8 mouse cellular contexts compared by ENCODE assay signal in the genomic region with DNA sequence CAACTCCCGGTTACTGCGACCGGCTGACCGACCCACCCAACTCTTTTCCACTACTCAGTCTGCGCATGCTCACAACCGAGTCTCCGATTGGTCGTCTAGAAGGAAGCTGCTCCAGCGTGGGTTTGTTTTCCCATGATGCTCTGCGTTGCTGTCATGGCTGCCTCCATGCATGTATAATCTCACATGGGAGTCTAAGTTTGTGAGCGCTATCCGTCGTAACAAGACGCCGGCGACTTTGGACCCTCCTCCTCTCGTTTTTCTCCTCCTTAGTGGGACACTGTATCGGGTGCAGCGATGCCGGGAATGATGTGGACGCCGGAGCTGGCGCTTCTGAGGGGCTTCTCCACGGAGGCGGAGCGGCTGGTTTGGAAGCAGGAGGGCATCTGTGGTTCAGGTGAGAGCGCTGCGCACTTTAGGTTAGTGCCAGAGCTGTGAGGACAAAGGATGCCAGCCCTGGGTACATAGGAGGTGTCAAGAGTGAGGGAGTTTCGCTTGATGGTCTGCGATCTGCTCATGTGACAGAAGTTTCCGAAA. TPM values are rescaled to one million over a fixed set of nuclear protein-coding genes. Genes with fewer than 3 reads are reported as not detected.
DNase-seq lines count a peak whose midpoint lies in the region; ATAC-seq lines count a peak whose summit lies in the region.

Ttc27 (plus strand) TSS at position 115 of the 534 bp plus-strand sequence.

- DNase-seq in NIH3T3 (ENCODE audit: low read depth) = peak; percentile 99
- DNase-seq in cerebellum, postnatal 10 days = peak; percentile 99
- peak; percentile 88 to 95 for DNase-seq in frontal cortex, postnatal 10 days (ENCODE audit: low spot score in 2 of 2)
- peak; percentile 94 to 98 for DNase-seq in layer of hippocampus, postnatal 14 days (ENCODE audit: low spot score in 2 of 2)
- peak; percentile 99 for DNase-seq in lung, postnatal 14 days
- peak; percentile 95 for DNase-seq in retina, adult 2 months (ENCODE audit: low read depth, low spot score)
- peak; percentile 93 for DNase-seq in thymus, postnatal 36 days

- H3K4me1 ChIP-seq in hindbrain, embryonic 12.5 days = peaks cover 7% of the 10 kb centered on the region

- peak; percentile 89 for ATAC-seq in hindbrain, embryonic 12.5 days (ENCODE audit: low FRiP score)

- H3K36me3 ChIP-seq in hindbrain, embryonic 12.5 days = peaks cover 12% of the 10 kb centered on the region

- peak within 1 kb of the TSS; percentile 71 for H3K4me3 ChIP-seq in hindbrain, embryonic 12.5 days

- peak within 1 kb of the TSS; percentile 88 for H3K4me2 ChIP-seq in hindbrain, embryonic 12.5 days (replicated peaks)

- no peak within 1 kb of the TSS for H3K27ac ChIP-seq in hindbrain, embryonic 12.5 days

- WGBS in hindbrain, embryonic 12.5 days = under 1% methylated on average over 31 of the region's 31 CpGs

- peak within 1 kb of the TSS; percentile 74 for H3K9ac ChIP-seq in hindbrain, embryonic 12.5 days

- H3K27me3 ChIP-seq in hindbrain, embryonic 12.5 days = no peaks in the 10 kb centered on the region

- H3K9me3 ChIP-seq in hindbrain, embryonic 12.5 days (replicated peaks) = no peaks in the 10 kb centered on the region

RNA-seq across cellular contexts. Expression of gene Ttc27, which starts in this region (rescaled TPM):
- 22.2 and 23.0 TPM in 2 replicates for polyA plus RNA-seq in hindbrain, embryonic 12.5 days (2016; fragmentation: Nextera tagmentation; extraction: Ambion mirVana)
- 10 to 100 TPM; 20.6 to 24.5 TPM for total RNA-seq in layer of hippocampus, postnatal 14 days (2021)
